Mouse (Mus musculus) hindbrain, embryonic 16.5 days (tissue): ENCODE measurements at regions not wholly inside any gene's neighbourhood (a gene's known extent, or its start where the extent isn't known, plus 50 kb on each side); places are given as distances from the start of the nearest gene placed in this dataset.

Experiments
- ATAC-seq: fragments of 200-750 bp; cut with Nextera tagmentation; 2 replicates; pipeline ENCODE4 v1.8.0; 2017; ENCODE audit warnings: moderate TSS enrichment, moderate library complexity
- H3K27ac ChIP-seq: fragments of 300-500 bp; sonication (generic); 2 replicates; pipeline ENCODE4 v1.5.1; 2014; ENCODE audit warnings: low read depth, mild to moderate bottlenecking, control low read depth, low read length, moderate library complexity
- H3K27me3 ChIP-seq: fragments of 300-500 bp; sonication (generic); replicated peaks from 2 replicates; pipeline ENCODE4 v1.6.1; 2014; ENCODE audit warnings: low read length; ENCODE audit not compliant: control insufficient read depth, insufficient read depth
- H3K36me3 ChIP-seq: fragments of 300-500 bp; sonication (generic); 2 replicates; pipeline ENCODE4 v1.6.1; 2014; ENCODE audit warnings: mild to moderate bottlenecking, low read length, moderate library complexity, mixed read lengths; ENCODE audit not compliant: control insufficient read depth, insufficient read depth
- H3K4me1 ChIP-seq: fragments of 300-500 bp; sonication (generic); 2 replicates; pipeline ENCODE4 v1.6.1; 2014; ENCODE audit warnings: low read depth, low read length; ENCODE audit not compliant: control insufficient read depth, insufficient read depth
- H3K4me2 ChIP-seq: fragments of 300-500 bp; sonication (generic); 2 replicates; pipeline ENCODE4 v1.6.1; 2014; ENCODE audit warnings: mild to moderate bottlenecking, low read length, control low read depth, moderate library complexity
- H3K4me3 ChIP-seq: fragments of 300-500 bp; sonication (generic); 2 replicates; pipeline ENCODE4 v1.5.1; 2014; ENCODE audit warnings: mild to moderate bottlenecking, low read length, control low read depth, moderate library complexity
- H3K9ac ChIP-seq: fragments of 300-500 bp; sonication (generic); 2 replicates; pipeline ENCODE4 v1.6.1; 2014; ENCODE audit warnings: low read depth, mild to moderate bottlenecking, control low read depth, low read length, moderate library complexity
- H3K9me3 ChIP-seq: fragments of 300-500 bp; sonication (generic); 2 replicates; pipeline ENCODE4 v1.6.1; 2014; ENCODE audit warnings: mild to moderate bottlenecking, low read length, moderate library complexity; ENCODE audit not compliant: control insufficient read depth
- WGBS: fragments of 180-500 bp; shearing (Covaris S2); extraction: QIAGEN DNeasy Blood & Tissue Kit; methylation state at CpG from one replicate; pipeline ENCODE4 v1.1.7; 2014; 5-methylcytosine and 5-hydroxymethylcytosine counted together

DNA sequence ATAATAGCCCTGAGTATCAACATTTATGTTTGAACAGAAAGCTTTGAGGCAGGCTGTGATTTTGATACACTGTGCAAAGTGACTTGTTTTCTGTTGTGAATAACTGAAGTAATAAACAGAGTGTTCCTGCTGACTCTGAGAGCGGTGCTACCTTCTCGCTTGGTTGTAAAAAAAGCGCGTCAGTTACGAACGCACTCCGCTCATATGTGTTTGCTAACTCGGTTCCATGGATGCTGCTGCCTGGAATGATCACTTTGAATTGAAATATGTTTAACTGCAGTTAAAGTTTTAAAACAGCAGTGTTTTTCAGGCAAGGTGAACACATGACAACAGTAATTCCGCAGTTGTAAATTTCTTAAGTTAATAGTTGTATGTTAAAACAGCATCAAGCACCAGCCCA lies 567.7 kb downstream of the Prkd1 start:
- Histone ChIP-seq H3K27me3 (no peaks in the 10 kb centered on the region), H3K4me1 (no peaks in the 10 kb centered on the region), H3K9ac (no peak overlapping the region), H3K27ac (no peak overlapping the region), H3K9me3 (no peaks in the 10 kb centered on the region), H3K4me3 (no peak overlapping the region), H3K36me3 (no peaks in the 10 kb centered on the region), H3K4me2 (no peak overlapping the region)
- WGBS, result 82% methylated on average over 9 of the region's 9 CpGs
- ATAC-seq, result no peak

DNA sequence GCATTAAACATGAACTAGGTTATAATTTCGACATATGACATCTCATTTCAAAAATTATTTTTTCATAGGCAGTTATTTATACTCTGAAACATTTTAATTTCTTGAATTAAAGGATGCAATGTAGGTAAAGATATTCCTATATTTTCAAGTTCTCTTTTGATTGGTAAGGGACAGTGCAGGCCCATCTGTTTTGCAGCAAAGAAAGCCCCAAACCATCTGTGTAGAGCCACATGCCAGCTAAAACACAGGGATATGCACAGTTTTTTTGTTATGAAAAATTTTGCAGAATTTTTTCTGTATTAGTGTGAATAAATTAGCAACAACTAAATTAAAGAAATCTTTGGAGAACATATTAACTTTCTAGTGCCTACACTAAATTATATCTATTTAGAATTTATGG lies 567.3 kb downstream of the Prkd1 start:
- Histone ChIP-seq H3K27me3 (no peaks in the 10 kb centered on the region), H3K36me3 (no peaks in the 10 kb centered on the region), H3K27ac (no peak overlapping the region), H3K9me3 (no peaks in the 10 kb centered on the region), H3K9ac (no peak overlapping the region), H3K4me3 (no peak overlapping the region), H3K4me2 (no peak overlapping the region), H3K4me1 (no peaks in the 10 kb centered on the region)
- ATAC-seq, result no peak
- WGBS, result 85% methylated on average over 1 of the region's 1 CpGs

DNA sequence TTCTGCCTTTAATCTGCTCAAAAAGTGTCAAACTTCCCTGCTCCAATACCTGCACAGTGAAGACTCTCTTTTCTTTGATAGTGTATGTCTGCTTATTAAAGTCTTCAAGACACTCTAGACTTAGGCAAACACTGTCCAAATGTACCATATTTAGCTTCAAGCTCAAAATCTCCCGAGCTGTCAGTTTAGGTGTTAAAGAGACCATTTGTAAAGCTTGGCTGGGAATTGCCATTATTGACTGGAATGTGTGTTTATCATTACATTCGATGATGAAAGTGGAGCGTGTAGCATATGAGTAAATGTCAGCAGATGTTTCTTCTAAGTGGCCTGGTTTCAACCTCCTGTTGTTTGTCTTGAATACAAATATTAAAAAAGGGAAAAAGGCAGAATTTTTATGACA lies 564.4 kb downstream of the Prkd1 start:
- 70% methylated on average over 3 of the region's 3 CpGs for WGBS
- no peak overlapping the region for H3K9ac ChIP-seq
- no peaks in the 10 kb centered on the region for H3K4me1 ChIP-seq
- no peak overlapping the region for H3K27ac ChIP-seq
- ATAC-seq, result no peak
- H3K9me3 ChIP-seq, result no peaks in the 10 kb centered on the region
- no peak overlapping the region for H3K4me2 ChIP-seq
- H3K27me3 ChIP-seq, result no peaks in the 10 kb centered on the region
- no peaks in the 10 kb centered on the region for H3K36me3 ChIP-seq
- H3K4me3 ChIP-seq, result no peak overlapping the region

DNA sequence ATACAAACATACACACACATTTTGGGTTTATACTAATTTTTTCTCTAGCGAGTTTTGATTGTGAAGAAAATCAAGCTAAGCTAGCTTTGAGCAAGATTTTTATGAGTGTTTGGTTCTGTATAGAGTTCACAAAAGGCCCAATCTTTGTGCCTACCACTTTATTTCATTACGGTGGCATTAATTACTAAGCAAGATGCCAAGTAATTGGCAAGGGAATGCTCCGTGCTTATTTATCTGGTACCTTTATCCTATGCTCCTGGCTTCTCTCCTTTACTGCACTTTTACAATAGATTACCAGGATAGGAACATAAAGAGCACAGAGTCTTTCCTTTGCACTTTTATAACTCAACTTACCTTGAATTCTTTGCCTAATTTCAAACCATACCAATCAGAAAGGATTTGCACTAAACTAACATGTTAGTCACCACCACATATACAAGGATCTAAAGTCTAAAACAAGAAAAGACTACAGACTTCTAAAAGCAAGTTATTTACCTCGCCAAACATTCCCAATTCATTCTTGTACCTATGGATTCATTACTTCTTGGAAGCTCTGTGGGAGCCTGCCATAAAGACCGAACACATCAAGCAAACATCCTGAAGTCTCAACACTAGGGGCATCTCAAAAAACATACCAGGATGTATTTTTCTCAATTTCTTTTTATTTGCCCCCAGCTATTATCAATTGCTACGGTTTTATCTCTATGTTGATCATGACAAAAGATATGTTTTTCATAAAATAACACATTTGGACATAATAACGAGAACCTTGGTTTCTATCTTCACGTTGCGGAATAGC lies 537.5 kb downstream of the Prkd1 start:
- no peak for ATAC-seq
- Histone ChIP-seq H3K4me2 (no peak overlapping the region), H3K9me3 (no peaks in the 10 kb centered on the region), H3K27ac (no peak overlapping the region), H3K4me3 (no peak overlapping the region), H3K4me1 (no peaks in the 10 kb centered on the region), H3K27me3 (no peaks in the 10 kb centered on the region), H3K36me3 (no peaks in the 10 kb centered on the region), H3K9ac (no peak overlapping the region)
- WGBS, result 88% methylated on average over 9 of the region's 9 CpGs

DNA sequence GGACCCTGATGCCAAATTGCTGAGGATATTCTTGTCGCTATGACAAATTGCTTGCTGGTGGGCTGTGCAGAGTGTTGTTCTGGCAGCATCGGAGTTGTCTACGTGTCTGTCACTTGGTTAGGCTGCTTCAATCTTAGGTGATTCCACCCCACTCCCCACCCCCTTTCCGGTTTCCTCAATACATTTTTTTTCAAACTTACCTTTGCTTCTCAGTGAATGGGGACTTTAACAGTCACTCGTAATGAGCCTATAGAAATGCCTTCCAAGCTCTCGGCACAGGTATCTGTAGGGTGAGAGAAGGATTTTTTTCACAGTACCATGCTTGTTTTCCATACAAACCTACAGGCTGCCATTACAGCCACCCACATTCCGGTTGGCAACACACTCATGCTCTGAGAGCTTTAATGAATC lies 536.8 kb downstream of the Prkd1 start:
- H3K4me2 ChIP-seq, result no peak overlapping the region
- no peak overlapping the region for H3K9ac ChIP-seq
- no peak overlapping the region for H3K27ac ChIP-seq
- no peak overlapping the region for H3K4me3 ChIP-seq
- 78% methylated on average over 7 of the region's 7 CpGs for WGBS
- no peaks in the 10 kb centered on the region for H3K27me3 ChIP-seq
- no peaks in the 10 kb centered on the region for H3K4me1 ChIP-seq
- ATAC-seq, result no peak
- H3K36me3 ChIP-seq, result no peaks in the 10 kb centered on the region
- no peaks in the 10 kb centered on the region for H3K9me3 ChIP-seq

DNA sequence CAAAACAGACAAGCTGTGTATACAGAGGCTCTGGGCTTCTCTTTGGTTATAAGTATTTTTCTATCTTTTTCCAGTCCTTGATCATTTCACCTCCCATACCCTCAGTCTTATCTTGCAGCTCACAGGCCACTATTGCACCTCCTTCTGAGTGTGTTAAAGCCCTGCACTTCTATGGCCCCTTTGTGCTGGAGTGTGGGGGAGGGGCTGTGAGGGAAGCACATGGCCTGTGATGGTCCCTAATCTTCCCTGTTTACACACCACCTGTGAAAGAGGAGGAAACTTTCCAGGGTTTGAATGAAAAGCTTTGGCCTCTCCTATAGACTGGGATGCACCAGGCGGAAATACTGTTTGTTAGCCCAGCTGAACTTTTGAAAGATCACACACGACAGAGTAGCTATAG lies 533.0 kb downstream of the Prkd1 start:
- Histone ChIP-seq H3K36me3 (no peaks in the 10 kb centered on the region), H3K9me3 (no peaks in the 10 kb centered on the region), H3K4me3 (no peak overlapping the region), H3K4me2 (no peak overlapping the region), H3K27ac (no peak overlapping the region), H3K27me3 (no peaks in the 10 kb centered on the region; the same call in 1 of the 2 replicates), H3K9ac (no peak overlapping the region), H3K4me1 (no peaks in the 10 kb centered on the region)
- WGBS, result 65% methylated on average over 2 of the region's 2 CpGs
- no peak for ATAC-seq

DNA sequence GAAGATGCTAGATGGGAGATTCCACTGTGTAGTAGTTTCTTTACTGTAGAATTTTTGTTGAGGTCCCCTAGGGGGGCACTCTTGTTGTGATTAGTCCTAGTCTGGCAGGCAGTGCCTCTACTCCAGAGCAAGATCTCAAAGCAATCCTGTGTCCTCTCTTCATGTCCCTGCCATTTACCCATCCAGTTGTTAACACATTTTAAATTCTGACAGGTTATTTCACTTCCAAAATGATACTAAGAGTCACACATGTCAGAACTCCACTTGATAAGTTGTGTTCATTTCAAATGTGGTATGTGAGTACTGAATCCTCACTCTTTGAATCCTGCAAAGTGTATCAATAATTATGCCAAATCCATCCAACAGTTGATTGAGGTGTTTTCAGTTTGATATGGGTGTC lies 530.6 kb downstream of the Prkd1 start:
- Histone ChIP-seq H3K36me3 (no peaks in the 10 kb centered on the region), H3K4me2 (no peak overlapping the region), H3K27ac (no peak overlapping the region), H3K27me3 (peaks cover 9% of the 10 kb centered on the region), H3K4me1 (no peaks in the 10 kb centered on the region), H3K4me3 (no peak overlapping the region), H3K9ac (no peak overlapping the region), H3K9me3 (no peaks in the 10 kb centered on the region)
- no peak for ATAC-seq

DNA sequence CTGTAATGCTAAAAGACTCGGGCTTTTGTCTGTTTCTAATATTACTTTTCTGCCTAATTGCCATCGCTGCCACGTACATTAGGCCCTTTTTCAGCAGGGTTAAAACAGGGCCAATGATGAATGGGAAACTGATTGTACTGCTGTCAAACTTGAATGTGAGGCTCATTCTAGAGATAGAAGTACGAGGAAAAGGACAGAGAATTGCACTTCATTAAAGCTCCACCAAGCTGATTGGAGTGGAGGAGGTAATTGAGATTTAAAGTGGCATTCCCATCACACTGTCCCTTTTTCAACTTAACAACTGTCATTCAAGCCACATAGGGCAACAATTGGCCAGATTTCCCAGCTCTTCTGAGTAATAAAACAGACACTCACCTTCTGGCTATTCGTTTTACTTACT lies 526.8 kb downstream of the Prkd1 start:
- Histone ChIP-seq H3K9me3 (no peaks in the 10 kb centered on the region), H3K27ac (no peak overlapping the region), H3K36me3 (no peaks in the 10 kb centered on the region), H3K4me1 (no peaks in the 10 kb centered on the region), H3K27me3 (peaks cover 9% of the 10 kb centered on the region), H3K4me2 (no peak overlapping the region), H3K4me3 (no peak overlapping the region), H3K9ac (no peak overlapping the region)
- WGBS, result 26% methylated on average over 5 of the region's 5 CpGs
- no peak for ATAC-seq

DNA sequence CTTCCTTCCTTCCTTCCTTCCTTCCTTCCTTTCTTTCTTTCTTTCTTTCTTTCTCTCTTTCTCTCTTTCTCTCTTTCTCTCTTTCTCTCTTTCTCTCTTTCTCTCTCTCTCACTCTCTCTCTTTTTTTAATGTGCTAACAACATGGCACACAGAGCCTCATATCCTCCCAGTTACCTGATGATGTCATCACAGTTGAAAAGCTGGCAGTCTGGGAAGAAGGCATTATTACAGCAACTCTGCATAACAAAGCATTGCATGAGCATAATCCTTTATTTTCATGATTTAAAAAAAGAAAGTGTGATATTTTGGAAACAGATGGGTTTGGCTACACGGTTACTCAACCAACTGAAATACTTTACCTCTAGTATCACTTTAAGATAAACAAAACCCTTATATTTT lies 525.9 kb downstream of the Prkd1 start:
- ATAC-seq, result no peak
- peaks cover 9% of the 10 kb centered on the region for H3K27me3 ChIP-seq
- H3K9me3 ChIP-seq, result no peaks in the 10 kb centered on the region
- H3K9ac ChIP-seq, result no peak overlapping the region
- no peaks in the 10 kb centered on the region for H3K4me1 ChIP-seq
- no peak overlapping the region for H3K4me2 ChIP-seq
- no peak overlapping the region for H3K4me3 ChIP-seq
- H3K36me3 ChIP-seq, result no peaks in the 10 kb centered on the region
- no peak overlapping the region for H3K27ac ChIP-seq
- WGBS, result 65% methylated on average over 1 of the region's 1 CpGs

DNA sequence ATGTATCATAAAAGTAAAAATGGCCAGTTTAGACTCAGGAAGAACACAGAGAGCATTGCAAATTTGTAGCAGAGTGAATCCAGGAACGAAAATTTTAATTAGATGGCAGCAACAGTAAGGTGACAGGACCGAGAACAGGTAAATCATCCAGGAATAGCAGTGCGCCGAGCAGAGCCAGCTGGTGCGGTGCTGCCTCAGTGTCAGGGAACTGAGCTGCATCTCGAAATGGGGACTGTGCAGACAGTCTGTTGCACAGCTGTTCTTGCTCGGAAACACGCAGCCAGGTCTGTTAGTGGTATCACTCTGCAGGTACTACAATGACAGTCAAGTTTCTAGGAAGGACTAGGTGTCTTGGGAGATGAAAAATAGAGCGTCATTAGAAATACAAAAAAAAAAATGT lies 490.8 kb downstream of the Prkd1 start:
- H3K4me3 ChIP-seq, result no peak overlapping the region
- H3K9ac ChIP-seq, result no peak overlapping the region
- no peaks in the 10 kb centered on the region for H3K9me3 ChIP-seq
- WGBS, result 81% methylated on average over 9 of the region's 9 CpGs
- no peaks in the 10 kb centered on the region for H3K27me3 ChIP-seq
- H3K27ac ChIP-seq, result no peak overlapping the region
- H3K4me1 ChIP-seq, result no peaks in the 10 kb centered on the region
- H3K36me3 ChIP-seq, result no peaks in the 10 kb centered on the region
- H3K4me2 ChIP-seq, result no peak overlapping the region
- peak; percentile 75; the same call in 1 of the 2 replicates for ATAC-seq
